Mouse (Mus musculus) testis, adult 2 months (tissue): ENCODE measurements at regions not wholly inside any gene's neighbourhood (a gene's known extent, or its start where the extent isn't known, plus 50 kb on each side); places are given as distances from the start of the nearest gene placed in this dataset.

Experiments used
- CTCF ChIP-seq: fragments of 200-500 bp; IDR thresholded peaks from 2 replicates; pipeline ENCODE4 v1.5.1; 2012; ENCODE audit warnings: low read depth, mild to moderate bottlenecking, inconsistent platforms, low read length, moderate library complexity; ENCODE audit not compliant: control insufficient read depth, insufficient read depth, insufficient replicate concordance
- POLR2A ChIP-seq: fragments of 200-500 bp; IDR thresholded peaks from 2 replicates; pipeline ENCODE4 v1.6.1; 2012; ENCODE audit warnings: low read depth, mild to moderate bottlenecking, inconsistent platforms, low read length, moderate library complexity; ENCODE audit not compliant: control insufficient read depth

- TF ChIP-seq CTCF (no peak), POLR2A (no peak)
These were observed 345.7 kb upstream of the Marcks start for GRCm38 (mm10) chr10:37484311-37485023.
